Mouse (Mus musculus): ENCODE results near the gene Eif2b3. TPM values are rescaled to one million over a fixed set of nuclear protein-coding genes. Genes with fewer than 3 reads are reported as not detected.

Eif2b3 gene
- 25.4 and 25.5 TPM in 2 replicates for polyA plus RNA-seq (2015; fragmentation: Nextera tagmentation; extraction: Ambion mirVana)

GRCm38 (mm10) chr4:117019206-117020134, at the start of gene Eif2b3:
TSS of gene Eif2b3 (plus strand) at chr4:117019402.
- H3K4me2 ChIP-seq = peak within 1 kb of the TSS; percentile 90
- no peaks in the 10 kb centered on the region for H3K27me3 ChIP-seq (replicated peaks)
- peaks cover 25% of the 10 kb centered on the region for H3K36me3 ChIP-seq
- peak within 1 kb of the TSS; percentile 94 for H3K9ac ChIP-seq
- peaks cover 14% of the 10 kb centered on the region for H3K4me1 ChIP-seq
- ATAC-seq (ENCODE audit: extremely low read depth, insufficient number of reproducible peaks, low FRiP score, low TSS enrichment) = peak; percentile 61
- H3K4me3 ChIP-seq = peak within 1 kb of the TSS; percentile 95
- under 1% methylated on average over 61 of the region's 61 CpGs for WGBS
- H3K27ac ChIP-seq (replicated peaks) = peak within 1 kb of the TSS; percentile 61
- no peaks in the 10 kb centered on the region for H3K9me3 ChIP-seq

- Histone ChIP-seq H3K27ac (replicated peaks) (no peak overlapping the region), H3K4me1 (no peaks in the 10 kb centered on the region), H3K9ac (no peak overlapping the region), H3K36me3 (no peaks in the 10 kb centered on the region), H3K4me2 (no peak overlapping the region), H3K4me3 (no peak overlapping the region), H3K9me3 (no peaks in the 10 kb centered on the region), H3K27me3 (replicated peaks) (no peaks in the 10 kb centered on the region)
- WGBS = 59% methylated on average over 2 of the region's 2 CpGs
- ATAC-seq (ENCODE audit: extremely low read depth, insufficient number of reproducible peaks, low FRiP score, low TSS enrichment) = no peak
Observed at GRCm38 (mm10) chr4:116976503-116976902, 42.7 kb upstream of the Eif2b3 start.

DNA sequence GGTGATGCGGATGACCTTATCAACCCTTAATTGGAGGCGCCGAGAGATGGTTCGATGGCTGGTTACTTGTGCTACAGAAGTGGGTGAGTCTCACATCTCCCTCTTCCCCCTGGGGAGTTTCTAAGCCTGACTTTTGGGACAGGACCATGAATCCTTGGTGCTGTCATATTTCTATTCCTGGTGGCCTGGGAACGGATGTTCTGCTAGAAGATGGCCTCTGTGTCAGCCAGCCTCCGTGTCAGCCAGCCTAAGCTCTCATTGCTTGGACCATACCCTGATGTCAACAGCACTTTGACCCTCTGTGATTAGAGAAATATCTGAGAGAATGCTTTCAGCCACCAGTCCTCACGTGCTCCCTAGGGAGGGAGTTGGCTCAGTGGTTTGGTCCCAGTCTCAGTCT, 33.5 kb upstream of the Eif2b3 start:
- Histone ChIP-seq H3K27me3 (replicated peaks) (no peaks in the 10 kb centered on the region), H3K36me3 (peaks cover 15% of the 10 kb centered on the region), H3K9ac (no peak overlapping the region), H3K27ac (replicated peaks) (no peak overlapping the region), H3K4me1 (peaks cover 11% of the 10 kb centered on the region), H3K4me2 (no peak overlapping the region), H3K4me3 (no peak overlapping the region), H3K9me3 (no peaks in the 10 kb centered on the region)
- WGBS = 78% methylated on average over 7 of the region's 7 CpGs
- no peak for ATAC-seq (ENCODE audit: extremely low read depth, insufficient number of reproducible peaks, low FRiP score, low TSS enrichment)

DNA sequence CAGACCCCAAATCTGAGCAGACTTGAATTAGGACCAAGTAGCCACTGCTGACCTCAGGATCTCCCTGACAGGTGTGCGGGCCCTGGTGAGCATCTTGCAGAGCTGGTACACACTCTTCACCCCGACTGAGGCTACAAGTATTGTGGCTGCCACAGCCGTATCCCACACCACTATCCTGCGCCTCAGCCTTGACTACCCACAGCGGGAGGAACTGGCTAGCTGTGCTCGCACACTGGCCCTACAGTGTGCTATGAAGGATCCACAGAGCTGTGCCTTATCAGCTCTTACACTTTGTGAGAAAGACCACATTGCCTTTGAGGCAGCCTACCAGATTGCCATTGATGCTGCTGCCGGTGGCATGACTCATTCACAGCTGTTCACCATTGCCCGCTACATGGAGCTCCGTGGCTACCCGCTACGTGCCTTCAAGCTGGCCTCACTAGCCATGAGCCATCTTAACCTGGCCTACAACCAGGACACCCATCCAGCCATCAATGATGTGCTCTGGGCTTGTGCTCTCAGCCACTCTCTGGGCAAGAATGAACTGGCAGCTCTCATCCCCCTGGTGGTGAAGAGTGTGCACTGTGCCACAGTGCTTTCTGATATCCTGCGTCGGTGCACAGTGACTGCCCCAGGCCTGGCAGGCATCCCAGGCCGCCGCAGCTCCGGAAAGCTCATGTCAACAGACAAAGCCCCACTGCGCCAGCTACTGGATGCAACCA, 32.6 kb upstream of the Eif2b3 start:
- no peak; the same call in 1 of the 2 replicates for ATAC-seq (ENCODE audit: extremely low read depth, insufficient number of reproducible peaks, low FRiP score, low TSS enrichment)
- 45% methylated on average over 17 of the region's 17 CpGs for WGBS
- Histone ChIP-seq H3K4me3 (no peak overlapping the region), H3K36me3 (peaks cover 19% of the 10 kb centered on the region), H3K27ac (replicated peaks) (no peak overlapping the region), H3K9me3 (no peaks in the 10 kb centered on the region), H3K27me3 (replicated peaks) (no peaks in the 10 kb centered on the region), H3K4me1 (peaks cover 11% of the 10 kb centered on the region), H3K4me2 (no peak overlapping the region), H3K9ac (no peak overlapping the region)

DNA sequence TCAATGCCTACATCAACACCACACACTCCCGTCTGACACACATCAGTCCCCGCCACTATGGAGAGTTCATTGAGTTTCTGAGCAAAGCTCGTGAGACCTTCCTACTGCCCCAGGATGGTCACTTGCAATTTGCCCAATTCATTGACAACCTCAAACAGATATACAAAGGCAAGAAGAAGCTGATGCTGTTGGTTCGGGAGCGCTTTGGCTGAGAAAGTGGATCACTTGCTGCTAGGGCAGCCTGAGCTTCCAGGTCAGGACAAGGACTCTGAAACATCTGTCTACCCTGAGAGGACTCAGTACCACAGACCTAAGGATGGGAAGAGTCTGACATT, 32.1 kb upstream of the Eif2b3 start:
- no peak overlapping the region for H3K4me2 ChIP-seq
- peaks cover 11% of the 10 kb centered on the region for H3K4me1 ChIP-seq
- ATAC-seq (ENCODE audit: extremely low read depth, insufficient number of reproducible peaks, low FRiP score, low TSS enrichment) = no peak
- peaks cover 20% of the 10 kb centered on the region for H3K36me3 ChIP-seq
- no peak overlapping the region for H3K4me3 ChIP-seq
- no peaks in the 10 kb centered on the region for H3K9me3 ChIP-seq
- no peak overlapping the region for H3K9ac ChIP-seq
- H3K27me3 ChIP-seq (replicated peaks) = no peaks in the 10 kb centered on the region
- whole genome bisulfite sequencing = 68% methylated on average over 5 of the region's 5 CpGs
- H3K27ac ChIP-seq (replicated peaks) = no peak overlapping the region

GRCm38 (mm10) chr4:116989731-116990130, 29.5 kb upstream of the Eif2b3 start:
- H3K9me3 ChIP-seq = no peaks in the 10 kb centered on the region
- H3K4me2 ChIP-seq = no peak overlapping the region
- peaks cover 27% of the 10 kb centered on the region for H3K36me3 ChIP-seq
- H3K9ac ChIP-seq = no peak overlapping the region
- no peaks in the 10 kb centered on the region for H3K27me3 ChIP-seq (replicated peaks)
- ATAC-seq (ENCODE audit: extremely low read depth, insufficient number of reproducible peaks, low FRiP score, low TSS enrichment) = no peak
- peaks cover 28% of the 10 kb centered on the region for H3K4me1 ChIP-seq
- H3K4me3 ChIP-seq = no peak overlapping the region
- WGBS = 73% methylated on average over 6 of the region's 6 CpGs
- no peak overlapping the region for H3K27ac ChIP-seq (replicated peaks)

- Histone ChIP-seq H3K27ac (replicated peaks) (no peak overlapping the region), H3K4me1 (peaks cover 36% of the 10 kb centered on the region), H3K36me3 (peaks cover 27% of the 10 kb centered on the region), H3K4me2 (peak overlapping the region; percentile 94; the same call in 1 of the 2 replicates), H3K9me3 (no peaks in the 10 kb centered on the region), H3K27me3 (replicated peaks) (peaks cover 3% of the 10 kb centered on the region; the same call in 1 of the 2 replicates), H3K4me3 (peak overlapping the region; percentile 3; the same call in 1 of the 2 replicates), H3K9ac (no peak overlapping the region)
- WGBS = 12% methylated on average over 7 of the region's 7 CpGs
- ATAC-seq (ENCODE audit: extremely low read depth, insufficient number of reproducible peaks, low FRiP score, low TSS enrichment) = no peak
Observed at GRCm38 (mm10) chr4:116991366-116991765, 27.8 kb upstream of the Eif2b3 start.

- Histone ChIP-seq H3K4me2 (peak within 1 kb of the TSS; percentile 94), H3K4me3 (peak within 1 kb of the TSS; percentile 90), H3K36me3 (peaks cover 37% of the 10 kb centered on the region), H3K4me1 (peaks cover 30% of the 10 kb centered on the region), H3K9me3 (no peaks in the 10 kb centered on the region), H3K27ac (replicated peaks) (peak within 1 kb of the TSS; percentile 75), H3K27me3 (replicated peaks) (peaks cover 8% of the 10 kb centered on the region; the same call in 1 of the 2 replicates), H3K9ac (peak within 1 kb of the TSS; percentile 93)
- ATAC-seq (ENCODE audit: extremely low read depth, insufficient number of reproducible peaks, low FRiP score, low TSS enrichment) = peak; percentile 90
- under 1% methylated on average over 38 of the region's 38 CpGs for WGBS
Observed at GRCm38 (mm10) chr4:116993672-116994621, 25.3 kb upstream of the Eif2b3 start, which contains the start of gene Urod. TSS of gene Urod (minus strand) at chr4:116994413.

DNA sequence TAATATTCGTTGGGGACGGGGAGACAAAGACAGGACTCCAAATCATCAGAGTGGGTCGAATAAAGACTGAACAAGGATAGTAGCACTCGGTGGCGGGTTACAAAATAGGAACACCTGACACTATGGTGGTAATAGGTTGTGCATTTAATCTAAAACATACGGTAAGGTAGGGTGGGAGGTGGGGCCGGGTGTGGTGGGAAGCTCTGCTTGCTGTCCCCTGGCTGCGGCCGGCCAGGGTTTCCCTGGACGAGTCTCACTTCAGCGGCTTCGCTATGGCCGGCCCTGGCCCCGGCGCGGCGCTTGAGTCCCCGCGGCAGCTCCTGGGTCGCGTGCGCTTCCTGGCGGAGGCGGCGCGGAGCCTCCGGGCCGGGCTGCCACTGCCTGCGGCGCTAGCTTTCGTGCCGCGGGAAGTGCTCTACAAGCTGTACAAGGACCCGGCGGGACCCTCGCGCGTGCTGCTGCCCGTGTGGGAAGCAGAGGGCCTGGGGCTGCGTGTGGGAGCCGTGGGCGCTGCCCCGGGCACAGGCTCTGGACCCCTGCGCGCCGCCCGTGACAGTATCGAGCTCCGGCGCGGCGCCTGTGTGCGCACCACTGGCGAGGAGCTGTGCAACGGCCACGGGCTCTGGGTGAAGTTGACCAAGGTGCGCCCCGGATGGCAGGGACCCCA, 23.9 kb upstream of the Eif2b3 start, which contains the start of gene Hectd3:
TSS of gene Hectd3 (plus strand) at position 187 of the 667 bp plus-strand sequence.
- ATAC-seq (ENCODE audit: extremely low read depth, insufficient number of reproducible peaks, low FRiP score, low TSS enrichment) = peak; percentile 52
- 1% methylated on average over 58 of the region's 58 CpGs for WGBS

GRCm38 (mm10) chr4:116995798-116996135, 23.4 kb upstream of the Eif2b3 start:
- Histone ChIP-seq H3K9me3 (no peaks in the 10 kb centered on the region), H3K4me2 (peak overlapping the region; percentile 94), H3K4me1 (peaks cover 30% of the 10 kb centered on the region), H3K9ac (peak overlapping the region; percentile 93), H3K27me3 (replicated peaks) (peaks cover 8% of the 10 kb centered on the region; the same call in 1 of the 2 replicates), H3K36me3 (peaks cover 40% of the 10 kb centered on the region), H3K27ac (replicated peaks) (peak overlapping the region; percentile 75), H3K4me3 (peak overlapping the region; percentile 90)
- WGBS = under 1% methylated on average over 16 of the region's 16 CpGs
- ATAC-seq (ENCODE audit: extremely low read depth, insufficient number of reproducible peaks, low FRiP score, low TSS enrichment) = no peak

More for the DNA sequence above, 23.9 kb upstream of the Eif2b3 start, which contains the start of gene Hectd3:
- Histone ChIP-seq H3K4me1 (peaks cover 30% of the 10 kb centered on the region), H3K27ac (replicated peaks) (peak within 1 kb of the TSS; percentile 75), H3K9ac (peak within 1 kb of the TSS; percentile 93), H3K4me3 (peak within 1 kb of the TSS; percentile 90), H3K4me2 (peak within 1 kb of the TSS; percentile 94), H3K9me3 (no peaks in the 10 kb centered on the region), H3K27me3 (replicated peaks) (peaks cover 8% of the 10 kb centered on the region; the same call in 1 of the 2 replicates), H3K36me3 (peaks cover 40% of the 10 kb centered on the region)
